Mouse (Mus musculus) lung, postnatal 10 days (tissue): ENCODE measurements at regions not wholly inside any gene's neighbourhood (a gene's known extent, or its start where the extent isn't known, plus 50 kb on each side); places are given as distances from the start of the nearest gene placed in this dataset.
A peak's percentile ranks its signal among the peaks of the same experiment; 100 is the strongest.

Experiments
- DNase-seq: peaks from one replicate; pipeline ENCODE4 v3.0.0; 2021

GRCm38 (mm10) chr2:134419581-134419980 is 134.6 kb downstream of the Hao1 start:
- DNase-seq = no peak

- DNase-seq = no peak
Observed at GRCm38 (mm10) chr2:134399564-134399963, 154.6 kb downstream of the Hao1 start.

GRCm38 (mm10) chr2:134393421-134393820 is 160.7 kb downstream of the Hao1 start:
- DNase-seq = no peak

GRCm38 (mm10) chr2:134375116-134375515 is 179.1 kb downstream of the Hao1 start:
- no peak for DNase-seq

GRCm38 (mm10) chr2:134350894-134351501 is 203.2 kb downstream of the Hao1 start:
- DNase-seq = no peak

GRCm38 (mm10) chr2:134350442-134350841 is 203.7 kb downstream of the Hao1 start:
- no peak for DNase-seq

- no peak for DNase-seq
Observed at GRCm38 (mm10) chr2:134342515-134343140, 211.5 kb downstream of the Hao1 start.

- DNase-seq = no peak
Observed at GRCm38 (mm10) chr2:134308092-134308491, 246.1 kb downstream of the Hao1 start.

GRCm38 (mm10) chr2:134290126-134290691 is 264.0 kb downstream of the Hao1 start:
- no peak for DNase-seq

GRCm38 (mm10) chr2:134275881-134276280 is 278.3 kb downstream of the Hao1 start:
- DNase-seq = peak; percentile 13

- DNase-seq = no peak
Observed at GRCm38 (mm10) chr2:134268466-134268865, 285.7 kb downstream of the Hao1 start.
